9 mouse cellular contexts compared by ENCODE assay signal in genomic region chr9:84109777-84110478, GRCm38 (mm10).
DNase-seq lines count a peak whose midpoint lies in the region; ATAC-seq and TF ChIP-seq lines count a peak whose summit lies in the region.
"Had no signal": no experiment of that assay in that cellular context is flagged by ENCODE, and none has a peak within 500 bp of the region (broad histone marks: within the 10 kb centered on the region; RNA-seq: fewer than 3 reads in every experiment).

No protein-coding gene starts in this region.

- no peak; the same call in 1 of the 2 replicates for ATAC-seq in kidney, postnatal 0 days (replicated peaks; ENCODE audit: low FRiP score, low read depth)
- peak; percentile 64 for ATAC-seq in forebrain, embryonic 16.5 days
- peak; percentile 55; the same call in 1 of the 2 replicates for ATAC-seq in neural tube, embryonic 14.5 days (ENCODE audit: low read depth)
- no peak for ATAC-seq in liver, embryonic 11.5 days (replicated peaks; ENCODE audit: low FRiP score)
- no peak for ATAC-seq in megakaryocyte-erythroid progenitor cell, adult 5-6 weeks (replicated peaks; ENCODE audit: low FRiP score, low TSS enrichment, poor library complexity, severe bottlenecking)

- peak; percentile 40 for DNase-seq in kidney, postnatal 0 days (ENCODE audit: low spot score)
- no peak for DNase-seq in kidney, adult 9 months
- DNase-seq in cerebellum, postnatal 10 days = peak; percentile 77 to 80
- DNase-seq in liver, embryonic 11.5 days (ENCODE audit: low spot score) = no peak
- DNase-seq in lung, adult 2 months = no peak

- H3K27me3 ChIP-seq in kidney, postnatal 0 days (ENCODE audit: insufficient read depth, low read length) = no peaks in the 10 kb centered on the region
- no peaks in the 10 kb centered on the region for H3K27me3 ChIP-seq in forebrain, embryonic 16.5 days (replicated peaks; ENCODE audit: control insufficient read depth, insufficient read depth, low read length)
- H3K27me3 ChIP-seq in neural tube, embryonic 14.5 days (ENCODE audit: control insufficient read depth, insufficient read depth, low read length) = no peaks in the 10 kb centered on the region
- H3K27me3 ChIP-seq in liver, embryonic 11.5 days (replicated peaks; ENCODE audit: control insufficient read depth, insufficient read depth, low read length) = no peaks in the 10 kb centered on the region
- H3K27me3 ChIP-seq: lung, embryonic 15.5 days had no signal

- H3K4me1 ChIP-seq in kidney, postnatal 0 days (replicated peaks; ENCODE audit: insufficient read depth, low read length) = no peaks in the 10 kb centered on the region
- peaks cover 16% of the 10 kb centered on the region for H3K4me1 ChIP-seq in forebrain, embryonic 16.5 days (replicated peaks; ENCODE audit: control insufficient read depth, insufficient read depth, low read length)
- peaks cover 12% of the 10 kb centered on the region; the same call in 1 of the 2 replicates for H3K4me1 ChIP-seq in neural tube, embryonic 14.5 days (ENCODE audit: control insufficient read depth, insufficient read depth, low read length)
- peaks cover 27% of the 10 kb centered on the region for H3K4me1 ChIP-seq in liver, embryonic 11.5 days (replicated peaks; ENCODE audit: control insufficient read depth, insufficient read depth, low read length)
- H3K4me1 ChIP-seq in lung, adult 2 months (ENCODE audit: control insufficient read depth, insufficient read depth, low read length) = no peaks in the 10 kb centered on the region; the same call in 1 of the 2 replicates

- no peak overlapping the region for H3K4me2 ChIP-seq in kidney, postnatal 0 days (ENCODE audit: low read length)
- H3K4me2 ChIP-seq in forebrain, embryonic 16.5 days (ENCODE audit: low read length) = no peak overlapping the region
- H3K4me2 ChIP-seq in neural tube, embryonic 14.5 days (ENCODE audit: low read depth, low read length) = no peak overlapping the region
- no peak overlapping the region for H3K4me2 ChIP-seq in liver, embryonic 11.5 days

- no peak overlapping the region for H3K27ac ChIP-seq in kidney, postnatal 0 days
- no peak overlapping the region for H3K27ac ChIP-seq in forebrain, embryonic 16.5 days (ENCODE audit: low read length)
- no peak overlapping the region for H3K27ac ChIP-seq in neural tube, embryonic 14.5 days (ENCODE audit: low read depth, low read length)
- H3K27ac ChIP-seq in liver, embryonic 11.5 days (ENCODE audit: low read depth, low read length) = no peak overlapping the region
- H3K27ac ChIP-seq: lung, embryonic 15.5 days had no signal

- no peak for TF ChIP-seq POLR2A in lung, adult 2 months (IDR thresholded peaks at IDR 0.05; ENCODE audit: borderline replicate concordance, extremely low read depth, low read depth, low read length)

- no peak overlapping the region for H3K9ac ChIP-seq in kidney, postnatal 0 days (ENCODE audit: low read depth, low read length)
- no peak overlapping the region for H3K9ac ChIP-seq in forebrain, embryonic 16.5 days (replicated peaks; ENCODE audit: low read depth, low read length)
- no peak overlapping the region for H3K9ac ChIP-seq in neural tube, embryonic 14.5 days (replicated peaks; ENCODE audit: low read depth, low read length)
- no peak overlapping the region for H3K9ac ChIP-seq in liver, embryonic 11.5 days (ENCODE audit: low read depth, low read length)
- H3K9ac ChIP-seq: lung, embryonic 15.5 days had no signal

- no peaks in the 10 kb centered on the region for H3K36me3 ChIP-seq in kidney, postnatal 0 days (ENCODE audit: insufficient read depth, low read length)
- no peaks in the 10 kb centered on the region for H3K36me3 ChIP-seq in forebrain, embryonic 16.5 days (ENCODE audit: control insufficient read depth, insufficient read depth)
- no peaks in the 10 kb centered on the region for H3K36me3 ChIP-seq in neural tube, embryonic 14.5 days (ENCODE audit: control insufficient read depth, insufficient read depth, low read length)
- no peaks in the 10 kb centered on the region for H3K36me3 ChIP-seq in liver, embryonic 11.5 days (ENCODE audit: control insufficient read depth, insufficient read depth, low read length)
- H3K36me3 ChIP-seq: lung, embryonic 15.5 days had no signal

- TF ChIP-seq CTCF in kidney, postnatal 0 days (IDR thresholded peaks at IDR 0.05; ENCODE audit: low read depth) = no peak
- no peak for TF ChIP-seq CTCF in lung, adult 2 months (IDR thresholded peaks at IDR 0.05; ENCODE audit: insufficient read depth, low read length)

- 51% methylated on average over 6 of the region's 6 CpGs for WGBS in kidney, postnatal 0 days
- 36% methylated on average over 6 of the region's 6 CpGs for WGBS in forebrain, embryonic 16.5 days
- 31% methylated on average over 6 of the region's 6 CpGs for WGBS in neural tube, embryonic 14.5 days
- 51% methylated on average over 6 of the region's 6 CpGs for WGBS in liver, embryonic 11.5 days
- WGBS in lung, adult 2 months = 72% methylated on average over 6 of the region's 6 CpGs

- no peaks in the 10 kb centered on the region for H3K9me3 ChIP-seq in kidney, postnatal 0 days (replicated peaks; ENCODE audit: low read length)
- H3K9me3 ChIP-seq in forebrain, embryonic 16.5 days (ENCODE audit: control insufficient read depth, low read length) = no peaks in the 10 kb centered on the region
- H3K9me3 ChIP-seq in neural tube, embryonic 14.5 days (ENCODE audit: control insufficient read depth, low read length) = no peaks in the 10 kb centered on the region
- H3K9me3 ChIP-seq in liver, embryonic 11.5 days (ENCODE audit: control insufficient read depth, low read length) = no peaks in the 10 kb centered on the region
- H3K9me3 ChIP-seq: lung, embryonic 15.5 days had no signal

- no peak overlapping the region for H3K4me3 ChIP-seq in kidney, postnatal 0 days (replicated peaks; ENCODE audit: low read depth, low read length)
- no peak overlapping the region for H3K4me3 ChIP-seq in forebrain, embryonic 16.5 days (replicated peaks; ENCODE audit: low read length)
- H3K4me3 ChIP-seq in neural tube, embryonic 14.5 days (ENCODE audit: low read depth, low read length) = no peak overlapping the region
- no peak overlapping the region for H3K4me3 ChIP-seq in liver, embryonic 11.5 days (ENCODE audit: low read depth, low read length)
- no peak overlapping the region for H3K4me3 ChIP-seq in lung, adult 2 months (replicated peaks; ENCODE audit: extremely low read depth, low read depth, low read length)
- H3K4me3 ChIP-seq: lung, embryonic 15.5 days had no signal

Comparison
In these comparisons a context has a peak if more than half of its experiments do, and no peak if none do; other contexts are left out.
1. DNase-seq: peak in kidney, postnatal 0 days (single experiment) and cerebellum, postnatal 10 days (2 of 2); none in kidney, adult 9 months (single experiment), liver, embryonic 11.5 days (single experiment) and lung, adult 2 months (single experiment).
2. ATAC-seq: peak in forebrain, embryonic 16.5 days (single experiment) and neural tube, embryonic 14.5 days (single experiment); none in kidney, postnatal 0 days (single experiment), liver, embryonic 11.5 days (single experiment) and megakaryocyte-erythroid progenitor cell, adult 5-6 weeks (single experiment).